Mouse (Mus musculus) brain, embryonic 14.5 days (tissue): ENCODE results near the gene 1810049J17Rik. TPM values are rescaled to one million over a fixed set of nuclear protein-coding genes. Genes with fewer than 3 reads are reported as not detected.

ENCODE experiments used
- DNase-seq: peaks from one replicate; pipeline ENCODE4 v3.0.0-alpha.2; 2011; ENCODE audit warnings: low read depth
- CTCF ChIP-seq: fragments of 200-500 bp; IDR thresholded peaks from 2 replicates; pipeline ENCODE4 v1.5.1; 2012; ENCODE audit warnings: inconsistent platforms, mild to moderate bottlenecking, moderate library complexity, borderline replicate concordance; ENCODE audit not compliant: insufficient read depth, insufficient read length; ENCODE audit errors: extremely low read depth
- POLR2A ChIP-seq: fragments of 200-500 bp; IDR thresholded peaks from 2 replicates; pipeline ENCODE4 v1.6.1; 2012; ENCODE audit warnings: mild to moderate bottlenecking, inconsistent platforms, borderline replicate concordance; ENCODE audit not compliant: poor library complexity, insufficient read depth, insufficient read length, severe bottlenecking; ENCODE audit errors: extremely low read depth
- polyA plus RNA-seq: library from polyadenylated mRNA; depleted of rRNA; stranded (reverse); fragments of >200 nt; gene quantifications from 2 replicates; pipeline ENCODE4 v1.2.3, GENCODE M21; 2012

Gene 1810049J17Rik
- polyA plus RNA-seq, 1 experiment, result not detected

DNA sequence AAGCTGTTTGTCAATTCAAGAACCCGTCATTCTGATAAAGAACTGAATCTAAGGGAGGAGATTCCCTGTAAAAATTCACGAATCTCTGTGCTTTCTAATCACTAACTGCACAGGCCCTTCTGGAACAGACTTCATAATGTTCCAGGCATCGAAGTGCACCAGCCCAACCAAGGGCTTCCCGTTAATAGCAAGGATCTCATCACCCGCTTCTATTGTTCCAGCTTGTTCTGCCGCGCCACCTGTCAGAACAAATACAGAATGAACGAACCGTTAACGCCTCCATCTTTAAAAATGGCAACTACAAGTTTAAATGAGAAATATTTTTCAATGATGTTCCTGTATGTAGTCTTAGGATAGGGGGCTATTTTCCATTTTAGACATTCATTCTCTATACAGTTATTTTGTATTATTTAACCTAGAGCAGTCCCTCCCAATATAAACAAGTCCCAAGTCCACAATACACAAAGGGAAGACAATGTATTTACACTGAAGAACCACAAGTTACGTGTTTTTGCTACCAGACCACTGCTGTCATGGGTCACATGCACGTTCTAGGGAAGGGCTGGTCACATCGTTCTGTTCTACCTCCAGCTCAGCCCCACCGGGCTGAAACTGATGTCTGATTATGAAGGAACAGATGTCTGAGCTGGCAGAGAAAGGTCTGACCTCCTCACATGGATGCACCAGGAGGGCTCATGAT, 40.5 kb upstream of the 1810049J17Rik start:
- TF ChIP-seq CTCF, result no peak
- no peak for TF ChIP-seq POLR2A
- no peak for DNase-seq

DNA sequence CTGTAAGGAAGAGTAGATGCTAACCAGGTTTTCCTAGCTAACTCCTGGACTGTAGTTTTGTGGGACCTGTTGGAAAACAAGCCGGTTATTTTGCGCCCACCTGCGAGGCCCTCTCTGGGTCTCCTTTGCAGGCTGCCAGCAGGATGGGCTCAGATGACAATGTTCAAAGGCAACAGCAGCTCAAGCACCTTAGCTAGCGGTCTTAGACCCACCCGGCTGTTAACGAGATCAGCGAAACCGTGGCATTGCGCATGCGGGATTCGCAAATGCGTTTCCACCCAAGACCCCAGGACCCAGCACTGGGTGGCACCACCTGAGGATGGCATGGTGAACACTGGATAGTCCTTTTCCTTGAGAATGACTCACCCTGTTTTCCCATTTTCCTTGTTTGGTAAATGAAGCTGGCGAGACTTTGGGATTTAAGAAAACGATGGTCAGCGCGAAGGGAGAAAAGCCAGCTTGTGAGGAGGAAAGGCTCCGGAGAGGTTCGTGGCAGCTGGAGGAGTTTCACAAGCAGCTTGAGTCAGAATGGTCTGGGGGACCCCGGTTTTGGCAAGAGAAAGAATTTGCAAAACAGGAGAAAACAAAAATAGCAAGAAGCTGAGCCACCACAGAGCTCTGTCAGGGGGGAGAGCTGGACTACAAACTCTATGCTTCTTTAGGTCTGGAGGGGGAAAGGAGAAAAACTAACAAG, 39.0 kb upstream of the 1810049J17Rik start:
- TF ChIP-seq POLR2A, result no peak
- no peak for TF ChIP-seq CTCF
- no peak for DNase-seq

DNA sequence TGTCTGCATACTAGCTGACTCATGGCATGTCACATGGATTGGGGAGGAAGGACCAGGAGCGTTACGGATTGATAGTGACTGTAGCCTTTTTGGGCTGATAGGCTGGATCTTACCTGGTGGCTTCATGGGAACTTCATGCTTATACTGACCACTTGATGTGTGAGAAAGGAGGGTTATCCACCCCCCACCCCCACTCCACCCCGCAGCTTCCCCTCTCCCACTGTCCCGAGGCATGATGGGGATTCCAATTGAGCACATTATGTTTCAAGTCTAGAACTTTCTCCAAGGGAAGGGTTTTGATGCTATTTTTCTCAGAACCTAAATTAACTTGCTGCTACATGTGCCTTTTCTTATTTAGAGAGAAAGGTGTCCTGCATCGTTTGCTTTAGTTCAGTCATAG, 36.7 kb upstream of the 1810049J17Rik start:
- no peak for DNase-seq
- TF ChIP-seq POLR2A (no peak), CTCF (no peak)

DNA sequence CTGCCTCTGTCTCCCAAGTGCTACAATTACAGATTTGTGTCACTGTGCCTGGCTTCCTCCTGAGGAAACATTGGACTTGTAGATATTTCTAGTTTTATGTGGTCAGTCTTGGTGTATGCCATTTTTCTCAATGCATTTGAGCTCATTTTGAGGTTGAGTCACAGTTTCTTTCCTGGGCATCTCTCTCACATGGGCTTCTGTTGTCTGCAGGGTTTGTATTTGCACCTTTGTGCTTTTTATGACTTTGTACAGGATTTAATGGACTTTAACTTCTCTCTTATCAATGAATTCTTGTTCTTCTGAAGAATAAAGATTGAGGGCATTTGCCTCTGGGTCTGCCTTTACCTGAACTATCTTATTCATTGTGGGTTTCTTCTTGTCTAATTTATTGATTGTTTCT, 35.8 kb upstream of the 1810049J17Rik start:
- TF ChIP-seq CTCF (no peak), POLR2A (no peak)
- no peak for DNase-seq

DNA sequence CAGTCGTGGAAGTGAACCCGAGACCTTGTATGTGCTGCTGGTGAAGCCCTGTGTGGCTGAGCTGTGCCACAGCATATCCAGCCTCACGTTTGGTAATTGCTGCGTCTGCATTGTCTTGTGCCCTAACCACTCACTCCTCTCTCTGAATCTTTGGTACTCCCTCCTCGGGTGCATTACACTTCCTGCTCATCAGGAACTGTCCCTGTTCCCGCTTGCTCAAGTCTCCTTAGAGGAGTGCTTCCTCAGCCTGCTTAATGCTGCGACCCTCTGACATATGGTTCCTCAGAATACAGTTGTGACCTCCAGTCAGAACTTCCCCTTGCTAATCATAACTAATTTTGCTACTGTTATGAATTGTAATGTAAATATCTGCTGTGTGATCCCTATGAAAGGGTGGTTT, 34.2 kb upstream of the 1810049J17Rik start:
- TF ChIP-seq CTCF (no peak), POLR2A (no peak)
- no peak for DNase-seq

DNA sequence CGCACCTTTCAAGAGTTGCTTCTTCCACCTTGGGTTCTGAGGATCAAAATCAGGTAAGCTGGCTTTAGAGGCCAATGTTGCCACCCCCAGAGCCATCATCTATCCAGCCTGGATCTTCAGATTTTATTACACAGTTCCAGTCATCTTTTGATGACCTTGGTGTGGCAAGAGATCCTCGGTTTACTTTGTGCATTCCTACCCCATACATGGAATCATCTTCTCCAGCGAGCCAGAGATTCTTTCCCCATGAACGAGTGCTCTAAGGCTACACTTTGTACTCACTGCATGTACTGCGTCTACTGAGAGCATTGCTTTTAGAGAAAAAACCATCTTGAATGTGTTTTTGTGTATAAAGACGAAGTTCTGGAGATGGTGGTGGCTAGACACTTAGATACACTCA, 33.6 kb upstream of the 1810049J17Rik start:
- no peak for DNase-seq
- TF ChIP-seq CTCF (no peak), POLR2A (no peak)

DNA sequence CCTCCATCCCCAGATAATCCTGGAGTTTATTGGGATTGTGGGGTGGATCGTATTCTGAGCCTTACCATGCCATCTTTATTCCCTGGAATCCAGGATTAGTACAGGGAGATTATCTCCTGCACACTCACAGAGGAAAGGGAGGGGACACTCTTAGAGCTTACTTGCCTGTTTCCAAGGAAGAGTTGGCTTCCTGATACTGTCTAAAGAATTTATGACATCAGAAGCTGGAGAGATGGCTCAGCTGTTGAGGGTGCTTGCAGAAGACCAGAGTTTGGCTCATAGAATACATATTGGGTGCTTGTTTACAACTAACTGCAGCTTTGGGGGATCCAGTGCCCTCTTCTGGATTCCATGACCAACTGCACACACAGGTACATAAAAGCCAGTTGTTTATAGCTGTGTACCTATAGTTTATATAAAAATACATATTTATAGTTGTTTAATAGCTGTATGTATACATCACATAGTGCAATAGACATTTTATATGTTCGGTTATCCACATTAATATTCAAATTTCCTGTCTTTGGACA, 32.6 kb upstream of the 1810049J17Rik start:
- TF ChIP-seq POLR2A, result no peak
- no peak for TF ChIP-seq CTCF

DNA sequence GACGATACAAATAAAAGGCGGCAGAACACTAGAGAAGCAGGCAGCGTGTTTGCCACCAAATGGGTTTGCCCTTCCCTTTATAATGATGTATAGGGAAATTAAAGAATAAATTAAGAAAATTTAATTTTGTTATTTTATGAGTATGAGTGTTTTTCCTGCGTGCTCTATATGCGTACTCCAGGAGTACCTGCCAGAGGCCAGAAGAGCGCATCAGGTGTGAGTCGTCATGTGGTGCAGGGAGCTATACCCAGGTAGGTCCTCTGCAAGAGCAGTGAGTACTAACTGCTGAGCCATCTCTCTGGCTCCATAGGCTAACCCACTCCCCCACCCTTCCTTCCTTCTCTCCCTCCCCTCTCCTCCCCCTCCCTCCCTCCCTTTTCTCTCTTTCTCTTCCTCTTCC, 29.8 kb upstream of the 1810049J17Rik start:
- no peak for TF ChIP-seq POLR2A
- no peak for TF ChIP-seq CTCF
- no peak for DNase-seq

More for the DNA sequence above, 32.6 kb upstream of the 1810049J17Rik start:
- DNase-seq, result no peak

DNA sequence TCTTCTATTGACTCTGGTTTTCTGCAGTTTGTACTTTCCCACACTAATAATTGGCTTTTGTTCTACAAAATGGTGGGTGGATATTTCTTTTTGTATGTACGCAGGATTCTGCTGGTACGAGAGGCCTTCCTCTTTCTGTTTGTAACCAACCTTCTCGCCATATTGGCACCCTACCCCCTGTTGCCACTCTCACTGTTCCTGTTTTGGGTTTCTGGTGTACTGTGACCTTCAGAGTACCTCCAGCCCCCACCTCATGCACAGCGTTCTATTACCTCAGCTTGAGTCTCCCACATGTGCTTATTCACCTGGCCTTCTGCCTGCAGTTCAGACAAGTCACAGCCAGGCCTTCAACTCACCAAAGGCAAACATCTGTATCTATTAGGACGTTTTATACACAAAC, 28.1 kb upstream of the 1810049J17Rik start:
- no peak for DNase-seq
- TF ChIP-seq POLR2A, result no peak
- TF ChIP-seq CTCF, result no peak

DNA sequence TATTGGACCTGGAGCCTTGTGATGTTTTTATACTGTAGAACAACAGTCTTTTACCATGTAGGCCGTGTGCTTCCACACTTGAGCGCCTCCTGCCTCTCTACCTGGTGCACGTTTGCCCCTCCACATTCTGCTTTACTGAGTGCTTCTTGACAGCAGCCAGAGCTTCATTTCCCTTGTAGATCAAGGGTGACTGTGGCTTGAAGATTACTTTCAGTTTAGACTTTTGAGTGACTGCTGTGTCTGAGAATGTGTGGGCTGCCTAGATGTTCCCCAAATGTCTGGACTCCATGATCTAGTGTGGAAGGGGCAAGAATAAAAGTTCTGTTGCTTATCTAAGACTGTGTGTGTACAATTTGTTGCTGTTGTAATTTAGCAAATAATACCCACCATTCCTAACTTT, 27.3 kb upstream of the 1810049J17Rik start:
- no peak for TF ChIP-seq POLR2A
- no peak for TF ChIP-seq CTCF
- no peak for DNase-seq

DNA sequence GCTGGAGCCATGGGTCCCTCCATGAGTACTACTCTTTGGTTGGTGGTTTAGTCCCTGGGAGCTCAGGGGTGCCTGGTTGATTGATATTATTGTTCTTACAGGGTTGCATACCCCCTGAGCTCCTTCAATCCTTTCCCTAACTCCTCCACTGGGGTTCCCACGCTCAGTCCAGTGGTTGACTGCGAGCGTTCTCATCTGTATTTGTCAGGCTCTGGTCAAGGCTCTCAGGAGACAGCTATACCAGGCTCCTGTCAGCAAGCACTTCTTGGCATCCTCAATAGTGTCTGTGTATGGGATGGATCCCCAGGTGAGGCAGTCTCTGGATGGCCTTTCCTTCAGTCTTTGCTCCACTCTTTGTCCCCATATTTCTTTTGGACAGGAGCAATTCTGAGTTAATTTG, 25.2 kb upstream of the 1810049J17Rik start:
- TF ChIP-seq CTCF (no peak), POLR2A (no peak)
- no peak for DNase-seq

DNA sequence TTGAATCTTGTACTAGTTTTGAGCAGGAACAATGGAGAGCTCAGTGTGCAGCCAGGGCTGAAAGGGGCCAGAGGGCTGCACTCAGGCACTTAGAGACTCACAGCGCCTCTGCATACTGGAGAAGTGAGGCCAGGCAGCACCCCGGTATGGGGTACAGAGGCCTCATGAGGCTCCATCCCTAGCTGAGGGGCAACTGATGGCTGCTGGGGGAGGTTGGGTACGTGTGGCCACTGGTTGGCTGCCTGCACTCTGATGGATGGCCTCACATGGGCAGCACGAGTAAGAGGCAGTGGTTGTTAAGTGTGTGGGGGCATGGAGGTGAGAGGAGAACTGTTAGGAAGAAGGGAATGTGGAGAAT, 19.7 kb upstream of the 1810049J17Rik start:
- DNase-seq, result peak; percentile 55
- TF ChIP-seq CTCF (no peak), POLR2A (no peak)
